Mouse (Mus musculus): ENCODE measurements around the gene Hivep1. TPM values are rescaled to one million over a fixed set of nuclear protein-coding genes. Genes with fewer than 3 reads are reported as not detected.

Gene Hivep1
- total and polyA plus RNA-seq, 3 experiments = 5.6 to 31.0 (median 8.8) TPM

- DNase-seq (ENCODE audit: low spot score) (no peak), ATAC-seq (ENCODE audit: extremely low read depth, insufficient number of reproducible peaks, low FRiP score, poor library complexity, severe bottlenecking) (no peak)
- no peak overlapping the region for H3K4me3 ChIP-seq (ENCODE audit: low read depth, low read length)
- H3K9me3 ChIP-seq (replicated peaks) = no peaks in the 10 kb centered on the region
- peaks cover 22% of the 10 kb centered on the region for H3K4me1 ChIP-seq (ENCODE audit: insufficient read depth, low read depth, low read length)
- H3K36me3 ChIP-seq (replicated peaks) = peaks cover 22% of the 10 kb centered on the region
- no peaks in the 10 kb centered on the region for H3K27me3 ChIP-seq (ENCODE audit: insufficient read depth, low read length)
- no peak for TF ChIP-seq TAL1 (conservative IDR thresholded peaks at IDR 0.05; ENCODE audit: low read depth, low read length)
- no peak for TF ChIP-seq CTCF (IDR thresholded peaks at IDR 0.05; ENCODE audit: low read depth, low read length)
- no peak for TF ChIP-seq GATA2 (IDR thresholded peaks at IDR 0.05; ENCODE audit: borderline replicate concordance, low read depth, low read length)
- TF ChIP-seq GATA1 (IDR thresholded peaks at IDR 0.05; ENCODE audit: borderline replicate concordance, low read length) = no peak
- no peak for TF ChIP-seq POLR2AphosphoS5 (IDR thresholded peaks at IDR 0.05; ENCODE audit: insufficient replicate concordance, low read depth, low read length)
Measured at GRCm38 (mm10) chr13:42103486-42104166, 51.8 kb downstream of the Hivep1 start.

GRCm38 (mm10) chr13:42104371-42104770, 52.5 kb downstream of the Hivep1 start:
- peaks cover 22% of the 10 kb centered on the region for H3K4me1 ChIP-seq (ENCODE audit: insufficient read depth, low read depth, low read length)
- no peaks in the 10 kb centered on the region for H3K9me3 ChIP-seq (replicated peaks)
- ATAC-seq (ENCODE audit: extremely low read depth, insufficient number of reproducible peaks, low FRiP score, poor library complexity, severe bottlenecking) = no peak
- DNase-seq (ENCODE audit: low spot score) = no peak
- peaks cover 20% of the 10 kb centered on the region for H3K36me3 ChIP-seq (replicated peaks)
- no peak for TF ChIP-seq CTCF (IDR thresholded peaks at IDR 0.05; ENCODE audit: low read depth, low read length)
- TF ChIP-seq GATA2 (IDR thresholded peaks at IDR 0.05; ENCODE audit: borderline replicate concordance, low read depth, low read length) = no peak
- no peak for TF ChIP-seq TAL1 (conservative IDR thresholded peaks at IDR 0.05; ENCODE audit: low read depth, low read length)
- TF ChIP-seq POLR2AphosphoS5 (IDR thresholded peaks at IDR 0.05; ENCODE audit: insufficient replicate concordance, low read depth, low read length) = no peak
- TF ChIP-seq GATA1 (IDR thresholded peaks at IDR 0.05; ENCODE audit: borderline replicate concordance, low read length) = no peak
- no peak overlapping the region for H3K4me3 ChIP-seq (ENCODE audit: low read depth, low read length)
- H3K27me3 ChIP-seq (ENCODE audit: insufficient read depth, low read length) = no peaks in the 10 kb centered on the region

GRCm38 (mm10) chr13:42108483-42109215, 56.8 kb downstream of the Hivep1 start:
- Histone ChIP-seq H3K4me3 (ENCODE audit: low read depth, low read length) (no peak overlapping the region), H3K9me3 (replicated peaks) (no peaks in the 10 kb centered on the region), H3K4me1 (ENCODE audit: insufficient read depth, low read depth, low read length) (peaks cover 9% of the 10 kb centered on the region), H3K36me3 (replicated peaks) (peaks cover 13% of the 10 kb centered on the region), H3K27me3 (ENCODE audit: insufficient read depth, low read length) (no peaks in the 10 kb centered on the region)
- TF ChIP-seq GATA1 (IDR thresholded peaks at IDR 0.05; ENCODE audit: borderline replicate concordance, low read length) (no peak), TAL1 (conservative IDR thresholded peaks at IDR 0.05; ENCODE audit: low read depth, low read length) (no peak), CTCF (IDR thresholded peaks at IDR 0.05; ENCODE audit: low read depth, low read length) (no peak), POLR2AphosphoS5 (IDR thresholded peaks at IDR 0.05; ENCODE audit: insufficient replicate concordance, low read depth, low read length) (no peak)
- ATAC-seq (ENCODE audit: extremely low read depth, insufficient number of reproducible peaks, low FRiP score, poor library complexity, severe bottlenecking) (no peak), DNase-seq (ENCODE audit: low spot score) (no peak)

- Histone ChIP-seq H3K9me3 (replicated peaks) (no peaks in the 10 kb centered on the region), H3K4me1 (ENCODE audit: insufficient read depth, low read depth, low read length) (peaks cover 20% of the 10 kb centered on the region), H3K27me3 (ENCODE audit: insufficient read depth, low read length) (no peaks in the 10 kb centered on the region), H3K36me3 (replicated peaks) (peaks cover 13% of the 10 kb centered on the region), H3K4me3 (ENCODE audit: low read depth, low read length) (no peak overlapping the region)
- no peak for DNase-seq (ENCODE audit: low spot score)
- ATAC-seq (ENCODE audit: extremely low read depth, insufficient number of reproducible peaks, low FRiP score, poor library complexity, severe bottlenecking) = no peak
- TF ChIP-seq GATA2 (IDR thresholded peaks at IDR 0.05; ENCODE audit: borderline replicate concordance, low read depth, low read length) (no peak), GATA1 (IDR thresholded peaks at IDR 0.05; ENCODE audit: borderline replicate concordance, low read length) (no peak), POLR2AphosphoS5 (IDR thresholded peaks at IDR 0.05; ENCODE audit: insufficient replicate concordance, low read depth, low read length) (no peak), CTCF (IDR thresholded peaks at IDR 0.05; ENCODE audit: low read depth, low read length) (no peak), TAL1 (conservative IDR thresholded peaks at IDR 0.05; ENCODE audit: low read depth, low read length) (no peak)
Measured at GRCm38 (mm10) chr13:42110416-42110815, 58.6 kb downstream of the Hivep1 start.

GRCm38 (mm10) chr13:42112071-42112470, 60.2 kb downstream of the Hivep1 start:
- H3K9me3 ChIP-seq (replicated peaks) = no peaks in the 10 kb centered on the region
- DNase-seq (ENCODE audit: low spot score) = no peak
- peaks cover 27% of the 10 kb centered on the region for H3K4me1 ChIP-seq (ENCODE audit: insufficient read depth, low read depth, low read length)
- no peak overlapping the region for H3K4me3 ChIP-seq (ENCODE audit: low read depth, low read length)
- no peak for ATAC-seq (ENCODE audit: extremely low read depth, insufficient number of reproducible peaks, low FRiP score, poor library complexity, severe bottlenecking)
- no peaks in the 10 kb centered on the region for H3K27me3 ChIP-seq (ENCODE audit: insufficient read depth, low read length)
- H3K36me3 ChIP-seq (replicated peaks) = peaks cover 18% of the 10 kb centered on the region
- no peak for TF ChIP-seq GATA2 (IDR thresholded peaks at IDR 0.05; ENCODE audit: borderline replicate concordance, low read depth, low read length)
- TF ChIP-seq POLR2AphosphoS5 (IDR thresholded peaks at IDR 0.05; ENCODE audit: insufficient replicate concordance, low read depth, low read length) = no peak
- TF ChIP-seq GATA1 (IDR thresholded peaks at IDR 0.05; ENCODE audit: borderline replicate concordance, low read length) = no peak
- no peak for TF ChIP-seq CTCF (IDR thresholded peaks at IDR 0.05; ENCODE audit: low read depth, low read length)

- H3K27me3 ChIP-seq (ENCODE audit: insufficient read depth, low read length) = no peaks in the 10 kb centered on the region
- ATAC-seq (ENCODE audit: extremely low read depth, insufficient number of reproducible peaks, low FRiP score, poor library complexity, severe bottlenecking) (no peak), DNase-seq (ENCODE audit: low spot score) (no peak)
- TF ChIP-seq CTCF (IDR thresholded peaks at IDR 0.05; ENCODE audit: low read depth, low read length) (no peak), POLR2AphosphoS5 (IDR thresholded peaks at IDR 0.05; ENCODE audit: insufficient replicate concordance, low read depth, low read length) (no peak), GATA1 (IDR thresholded peaks at IDR 0.05; ENCODE audit: borderline replicate concordance, low read length) (no peak), GATA2 (IDR thresholded peaks at IDR 0.05; ENCODE audit: borderline replicate concordance, low read depth, low read length) (no peak), TAL1 (conservative IDR thresholded peaks at IDR 0.05; ENCODE audit: low read depth, low read length) (no peak)
- H3K9me3 ChIP-seq (replicated peaks) = no peaks in the 10 kb centered on the region
- peaks cover 16% of the 10 kb centered on the region for H3K36me3 ChIP-seq (replicated peaks)
- peaks cover 31% of the 10 kb centered on the region for H3K4me1 ChIP-seq (ENCODE audit: insufficient read depth, low read depth, low read length)
- no peak overlapping the region for H3K4me3 ChIP-seq (ENCODE audit: low read depth, low read length)
Measured at GRCm38 (mm10) chr13:42112748-42113147, 60.9 kb downstream of the Hivep1 start.

Data from G1E (cell line).